9 mouse cellular contexts compared by ENCODE assay signal in the genomic region with DNA sequence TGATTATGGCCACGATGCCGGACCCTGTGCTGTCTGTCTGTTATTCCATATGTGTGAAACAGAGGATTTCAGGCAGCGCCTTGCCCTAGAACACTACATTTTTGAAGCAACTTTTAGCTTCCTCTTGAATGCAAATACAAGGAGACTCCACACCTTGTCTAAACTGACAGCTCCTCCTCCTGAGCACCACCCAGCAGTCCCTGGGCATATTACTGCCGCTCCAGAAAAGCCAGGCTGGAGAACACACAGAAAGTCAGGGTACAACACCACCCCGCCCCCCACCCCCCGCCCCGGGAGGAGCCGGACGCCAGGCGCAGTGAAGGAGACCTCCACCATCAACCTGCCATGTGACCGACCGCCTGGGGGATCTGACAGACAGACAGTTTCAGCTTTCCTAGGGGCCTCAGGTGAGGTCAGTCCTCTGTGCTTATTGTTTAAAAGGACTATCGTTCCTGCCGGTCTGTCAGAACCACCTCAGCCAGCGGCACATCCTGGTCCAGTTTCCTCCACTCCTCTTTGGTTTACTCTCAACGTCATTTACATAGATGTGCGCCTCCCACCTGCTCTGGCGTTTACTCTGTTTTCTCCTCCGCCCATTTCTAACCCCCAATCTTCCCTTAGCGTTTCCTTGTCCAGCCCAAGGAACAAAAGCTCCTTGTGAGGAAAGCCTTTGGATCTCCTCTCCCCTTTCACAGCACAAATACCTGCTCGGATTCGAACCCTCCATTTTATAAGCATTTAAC. TPM values are rescaled to one million over a fixed set of nuclear protein-coding genes. Genes with fewer than 3 reads are reported as not detected.
DNase-seq lines count a peak whose midpoint lies in the region; ATAC-seq and TF ChIP-seq lines count a peak whose summit lies in the region.
"Had no signal": no experiment of that assay in that cellular context is flagged by ENCODE, and none has a peak within 500 bp of the region (broad histone marks: within the 10 kb centered on the region; RNA-seq: fewer than 3 reads in every experiment).

No protein-coding gene starts in this region.

- peak overlapping the region; percentile 21 for H3K4me3 ChIP-seq in heart, postnatal 0 days (ENCODE audit: low read depth, low read length)
- H3K4me3 ChIP-seq in hindbrain, embryonic 16.5 days (ENCODE audit: low read length), result peak overlapping the region; percentile 28
- H3K4me3 ChIP-seq in midbrain, embryonic 16.5 days (ENCODE audit: low read depth, low read length), result peak overlapping the region; percentile 24

- peak overlapping the region; percentile 52 for H3K4me2 ChIP-seq in heart, postnatal 0 days (ENCODE audit: low read depth, low read length)
- H3K4me2 ChIP-seq in hindbrain, embryonic 16.5 days (ENCODE audit: low read length), result peak overlapping the region; percentile 50
- H3K4me2 ChIP-seq in midbrain, embryonic 16.5 days (ENCODE audit: low read length), result peak overlapping the region; percentile 48

- no peaks in the 10 kb centered on the region for H3K36me3 ChIP-seq in heart, postnatal 0 days (replicated peaks; ENCODE audit: control insufficient read depth, insufficient read depth, low read length)
- H3K36me3 ChIP-seq in hindbrain, embryonic 16.5 days (ENCODE audit: control insufficient read depth, insufficient read depth, low read length), result no peaks in the 10 kb centered on the region
- H3K36me3 ChIP-seq in midbrain, embryonic 16.5 days (ENCODE audit: control insufficient read depth, insufficient read depth, low read length), result no peaks in the 10 kb centered on the region

- H3K9ac ChIP-seq in heart, postnatal 0 days (replicated peaks; ENCODE audit: low read depth, low read length), result no peak overlapping the region
- peak overlapping the region; percentile 38; the same call in 1 of the 2 replicates for H3K9ac ChIP-seq in hindbrain, embryonic 16.5 days (ENCODE audit: low read depth, low read length)
- H3K9ac ChIP-seq in midbrain, embryonic 16.5 days (ENCODE audit: low read depth, low read length), result 0 out of 2 replicates have a peak overlapping the region, but pooled peaks have one; percentile 34

- no peak for DNase-seq in heart, postnatal 0 days (ENCODE audit: low spot score)
- DNase-seq in heart, adult 9 months (ENCODE audit: low spot score in 2 of 2), result no peak
- peak; percentile 21 for DNase-seq in embryo, embryonic 11 days
- no peak for DNase-seq in right cerebral cortex, adult 18-20 months
- DNase-seq in kidney, postnatal 10 days, result no peak
- no peak for DNase-seq in kidney, postnatal 14 days
- DNase-seq: spleen, adult 18-20 months had no signal

- H3K9me3 ChIP-seq in heart, postnatal 0 days (replicated peaks; ENCODE audit: control insufficient read depth, low read length), result no peaks in the 10 kb centered on the region
- no peaks in the 10 kb centered on the region for H3K9me3 ChIP-seq in hindbrain, embryonic 16.5 days (ENCODE audit: control insufficient read depth, low read length)
- H3K9me3 ChIP-seq in midbrain, embryonic 16.5 days (replicated peaks; ENCODE audit: control insufficient read depth, low read length, poor library complexity, severe bottlenecking), result no peaks in the 10 kb centered on the region

- no peaks in the 10 kb centered on the region for H3K27me3 ChIP-seq in heart, postnatal 0 days (ENCODE audit: control insufficient read depth, insufficient read depth, low read length)
- H3K27me3 ChIP-seq in hindbrain, embryonic 16.5 days (replicated peaks; ENCODE audit: control insufficient read depth, insufficient read depth, low read length), result no peaks in the 10 kb centered on the region
- no peaks in the 10 kb centered on the region for H3K27me3 ChIP-seq in midbrain, embryonic 16.5 days (ENCODE audit: control insufficient read depth, insufficient read depth, low read depth, low read length)

- TF ChIP-seq EP300 in heart, postnatal 0 days (IDR thresholded peaks at IDR 0.05; ENCODE audit: low read depth), result no peak

- WGBS in heart, postnatal 0 days, result 30% methylated on average over 22 of the region's 22 CpGs
- 26% methylated on average over 22 of the region's 22 CpGs for WGBS in hindbrain, embryonic 16.5 days
- 27% methylated on average over 22 of the region's 22 CpGs for WGBS in midbrain, embryonic 16.5 days

- H3K27ac ChIP-seq in heart, postnatal 0 days (ENCODE audit: low read depth), result no peak overlapping the region
- H3K27ac ChIP-seq in hindbrain, embryonic 16.5 days (ENCODE audit: low read depth, low read length), result no peak overlapping the region
- H3K27ac ChIP-seq in midbrain, embryonic 16.5 days (ENCODE audit: low read length), result no peak overlapping the region

- no peak for ATAC-seq in heart, postnatal 0 days (ENCODE audit: insufficient read depth, low read depth)
- ATAC-seq in hindbrain, embryonic 16.5 days, result peak; percentile 67
- peak; percentile 45; the same call in 1 of the 2 replicates for ATAC-seq in midbrain, embryonic 16.5 days

- H3K4me1 ChIP-seq in heart, postnatal 0 days (ENCODE audit: control insufficient read depth, insufficient read depth), result peaks cover 7% of the 10 kb centered on the region; the same call in 1 of the 2 replicates
- H3K4me1 ChIP-seq in hindbrain, embryonic 16.5 days (ENCODE audit: control insufficient read depth, insufficient read depth, low read depth, low read length), result peaks cover 4% of the 10 kb centered on the region; the same call in 1 of the 2 replicates
- H3K4me1 ChIP-seq in midbrain, embryonic 16.5 days (ENCODE audit: control insufficient read depth, insufficient read depth, low read length), result 0 out of 2 replicates have a peak, but pooled peaks cover 2% of the 10 kb centered on the region

- TF ChIP-seq CTCF in heart, postnatal 0 days (IDR thresholded peaks at IDR 0.05; ENCODE audit: low read depth), result no peak

RNA-seq across cellular contexts. Expression of gene Galnt7, which starts 52.8 kb away (rescaled TPM):
- total RNA-seq in heart, postnatal 0 days (2014; rRNA removed; ENCODE audit: low replicate concordance), result 7.2 and 10.4 TPM in 2 replicates
- polyA plus RNA-seq in heart, postnatal 0 days (2015; fragmentation: Nextera tagmentation; extraction: Ambion mirVana), result 3.5 and 3.6 TPM in 2 replicates
- 11.1 and 13.4 TPM in 2 replicates for polyA plus RNA-seq in hindbrain, embryonic 16.5 days (2015; fragmentation: Nextera tagmentation; extraction: Ambion mirVana)
- 8.2 and 10.1 TPM in 2 replicates for polyA plus RNA-seq in midbrain, embryonic 16.5 days (2015; fragmentation: Nextera tagmentation; extraction: Ambion mirVana)
